Comparison of ENCODE assay signal across 17 mouse cellular contexts in the genomic region with DNA sequence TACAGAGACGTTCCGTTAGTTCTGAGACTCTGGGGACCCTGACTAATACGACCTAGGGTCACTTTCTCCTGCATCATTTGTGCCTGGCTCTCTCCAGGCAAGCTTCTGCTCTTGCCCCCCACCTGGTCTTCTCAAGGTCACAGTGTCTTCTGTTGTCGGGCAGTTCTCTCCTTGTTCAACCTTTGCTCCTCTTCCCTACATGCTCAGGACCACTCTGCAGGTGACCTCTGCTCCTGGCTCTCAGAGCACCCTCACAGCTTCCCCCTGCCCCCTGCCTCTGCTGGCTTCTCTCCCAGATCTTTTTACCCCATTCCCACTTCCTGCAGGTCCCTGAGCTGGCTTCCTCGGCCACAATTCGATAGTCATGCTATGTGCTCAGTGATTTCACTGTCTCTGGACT.
"Had no signal": no experiment of that assay in that cellular context is flagged by ENCODE, and none has a peak within 500 bp of the region (broad histone marks: within the 10 kb centered on the region; RNA-seq: fewer than 3 reads in every experiment).

No protein-coding gene starts in this region.

- H3K27ac ChIP-seq: neural tube, embryonic 12.5 days; neural tube, embryonic 13.5 days; neural tube, embryonic 15.5 days; stomach, embryonic 15.5 days; stomach, postnatal 0 days had no signal

- H3K4me3 ChIP-seq: neural tube, embryonic 12.5 days; neural tube, embryonic 13.5 days; neural tube, embryonic 15.5 days; stomach, embryonic 15.5 days had no signal

- DNase-seq: retina, postnatal 1 day; right cerebral cortex, adult 18-20 months; right cerebral cortex, postnatal 14 days; right cerebral cortex, postnatal 25 days; right cerebral cortex, postnatal 4 days; spleen, adult 18-20 months; thymus, adult 18-20 months; thymus, adult 2 months; thymus, postnatal 14 days; thymus, postnatal 25 days; thymus, postnatal 36 days; thymus, postnatal 4 days had no signal
